Comparison of ENCODE assay signal across 8 mouse cellular contexts in the genomic region with DNA sequence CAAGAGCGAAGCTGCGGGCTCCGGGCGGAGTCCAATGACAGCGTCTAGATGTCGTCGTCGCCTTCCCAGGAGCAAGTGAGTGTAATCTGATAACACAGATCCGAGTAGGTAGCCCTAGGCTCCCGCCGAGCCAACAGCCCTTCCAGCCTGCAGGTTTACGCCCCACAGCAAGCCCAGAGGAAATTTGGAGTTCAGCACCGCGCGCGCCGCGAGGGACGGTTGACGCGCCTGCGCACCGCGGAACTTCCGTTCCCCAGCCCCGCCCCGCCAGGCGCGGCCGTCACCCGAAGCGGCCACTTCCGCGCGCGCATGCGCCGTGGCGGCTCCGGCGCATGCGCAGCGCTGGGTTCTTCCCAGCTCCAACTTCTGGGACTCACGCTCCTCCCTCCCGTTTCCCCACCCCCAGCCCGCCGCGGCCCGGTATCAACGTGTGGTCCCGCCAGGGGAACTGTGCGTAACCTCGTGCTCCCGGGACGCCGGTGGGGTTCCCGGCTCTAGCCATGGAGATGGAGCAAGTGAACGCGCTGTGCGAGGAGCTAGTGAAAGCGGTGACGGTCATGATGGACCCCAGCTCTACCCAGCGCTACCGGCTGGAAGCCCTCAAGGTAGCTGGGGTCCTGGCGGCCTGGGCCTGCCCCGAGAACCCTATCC. TPM values are rescaled to one million over a fixed set of nuclear protein-coding genes. Genes with fewer than 3 reads are reported as not detected.
A peak's percentile ranks its signal among the peaks of the same experiment; 100 is the strongest.
DNase-seq lines count a peak whose midpoint lies in the region; ATAC-seq and TF ChIP-seq lines count a peak whose summit lies in the region.

A gene (minus strand): TSS at position 225 of the 651 bp plus-strand sequence.
A gene (plus strand): TSS at position 362 of the 651 bp plus-strand sequence.

- H3K36me3 ChIP-seq in hindbrain, embryonic 14.5 days (replicated peaks; ENCODE audit: control insufficient read depth, insufficient read depth): peaks cover 47% of the 10 kb centered on the region

- H3K9ac ChIP-seq in hindbrain, embryonic 14.5 days: peak within 1 kb of the TSS; percentile 72

- in situ Hi-C loops in Patski (cut with MboI; ENCODE audit: low pct_unique_long_range_greater_than_20kb): no loop called here

- POLR2A ChIA-PET in Patski (lab: Charles Lee): interaction anchor here (1.4 kb wide), 1 partner anchor 40 kb away, joined by 3 read pairs; no protein-coding TSS in a partner anchor

- H3K27ac ChIP-seq in hindbrain, embryonic 14.5 days: peak within 1 kb of the TSS; percentile 72

- WGBS in hindbrain, embryonic 14.5 days: 1% methylated on average over 66 of the region's 66 CpGs

- DNase-seq in Patski (ENCODE audit: low read depth, low spot score): peak; percentile 43
- DNase-seq in cerebellum, postnatal 14 days: peak; percentile 95
- peak; percentile 80 to 84 for DNase-seq in frontal cortex, postnatal 25 days (ENCODE audit: low spot score in 2 of 2)
- peak; percentile 98 for DNase-seq in hindbrain, embryonic 14.5 days (ENCODE audit: low spot score)
- DNase-seq in layer of hippocampus, postnatal 36 days: peak; percentile 90 to 92
- DNase-seq in lung, postnatal 36 days: peak; percentile 92
- peak; percentile 96 for DNase-seq in retina, postnatal 1 day
- DNase-seq in urinary bladder, adult 18-20 months (ENCODE audit: low spot score in 2 of 2): peak; percentile 87 to 89

- peaks cover 20% of the 10 kb centered on the region for H3K4me1 ChIP-seq in hindbrain, embryonic 14.5 days (replicated peaks; ENCODE audit: control insufficient read depth, insufficient read depth, low read length)

- no peaks in the 10 kb centered on the region for H3K9me3 ChIP-seq in hindbrain, embryonic 14.5 days (ENCODE audit: control insufficient read depth, low read length)

- no peak for TF ChIP-seq CTCF in Patski (IDR thresholded peaks at IDR 0.05)

- no peaks in the 10 kb centered on the region for H3K27me3 ChIP-seq in Patski
- H3K27me3 ChIP-seq in hindbrain, embryonic 14.5 days (ENCODE audit: control insufficient read depth, insufficient read depth, low read length): no peaks in the 10 kb centered on the region

- peak within 1 kb of the TSS; percentile 97 for H3K4me2 ChIP-seq in hindbrain, embryonic 14.5 days (replicated peaks)

- H3K4me3 ChIP-seq in hindbrain, embryonic 14.5 days (replicated peaks; ENCODE audit: low read length): peak within 1 kb of the TSS; percentile 94

- CTCF ChIA-PET in Patski (lab: Charles Lee): no interaction called here

- peak; percentile 89 for ATAC-seq in Patski
- peak; percentile 96 for ATAC-seq in hindbrain, embryonic 14.5 days (ENCODE audit: low FRiP score)

RNA-seq across cellular contexts. Expression of the first gene that starts in this region (rescaled TPM):
- 14.4 TPM for polyA plus RNA-seq in Patski (2021)
- polyA plus RNA-seq in hindbrain, embryonic 14.5 days (2014; fragmentation: Nextera tagmentation; extraction: Ambion mirVana): 5.5 and 6.4 TPM in 2 replicates
- 1 to 10 TPM; 5.5 to 5.8 TPM for total RNA-seq in layer of hippocampus, postnatal 36 days (2021)

RNA-seq across cellular contexts. Expression of the second gene that starts in this region (rescaled TPM):
- 48.3 TPM for polyA plus RNA-seq in Patski (2021)
- polyA plus RNA-seq in hindbrain, embryonic 14.5 days (2014; fragmentation: Nextera tagmentation; extraction: Ambion mirVana): 43.4 and 44.4 TPM in 2 replicates
- total RNA-seq in layer of hippocampus, postnatal 36 days (2021): 10 to 100 TPM; 47.9 to 49.7 TPM

Comparison
In these comparisons a context has a peak if more than half of its experiments do, and no peak if none do; other contexts are left out.
1. Peak in every context shown above with its lines: DNase-seq, ATAC-seq, H3K4me3 ChIP-seq and H3K27ac ChIP-seq.
2. DNase-seq: peak in every context shown above with its lines; median percentile 98 in hindbrain, embryonic 14.5 days; 96 in retina, postnatal 1 day; 95 in cerebellum, postnatal 14 days; 92 in lung, postnatal 36 days; 91 in layer of hippocampus, postnatal 36 days; 88 in urinary bladder, adult 18-20 months; 82 in frontal cortex, postnatal 25 days; 43 in Patski.